Mouse (Mus musculus) forebrain, embryonic 16.5 days (tissue): ENCODE results near the gene Mettl3. TPM values are rescaled to one million over a fixed set of nuclear protein-coding genes. Genes with fewer than 3 reads are reported as not detected.
"Not testable (repeated sequence)": the region's sequence is repeated elsewhere in the genome, so short reads cannot be mapped to it uniquely, and the experiment has no call there.

Source experiments
- ATAC-seq: fragments of 200-750 bp; cut with Nextera tagmentation; 2 replicates; pipeline ENCODE4 v1.8.0; 2017; ENCODE audit warnings: mild to moderate bottlenecking, moderate library complexity
- H3K27ac ChIP-seq: fragments of 300-500 bp; sonication (generic); 2 replicates; pipeline ENCODE4 v1.5.1; 2014; ENCODE audit warnings: low read length, control low read depth
- H3K27me3 ChIP-seq: fragments of 300-500 bp; sonication (generic); replicated peaks from 2 replicates; pipeline ENCODE4 v1.6.1; 2014; ENCODE audit warnings: low read length; ENCODE audit not compliant: control insufficient read depth, insufficient read depth
- H3K36me3 ChIP-seq: fragments of 300-500 bp; sonication (generic); 2 replicates; pipeline ENCODE4 v1.6.1; 2014; ENCODE audit not compliant: control insufficient read depth, insufficient read depth
- H3K4me1 ChIP-seq: fragments of 300-500 bp; sonication (generic); replicated peaks from 2 replicates; pipeline ENCODE4 v1.6.1; 2014; ENCODE audit warnings: low read length; ENCODE audit not compliant: control insufficient read depth, insufficient read depth
- H3K4me2 ChIP-seq: fragments of 300-500 bp; sonication (generic); 2 replicates; pipeline ENCODE4 v1.6.1; 2014; ENCODE audit warnings: mild to moderate bottlenecking, low read length, control low read depth
- H3K4me3 ChIP-seq: fragments of 300-500 bp; sonication (generic); replicated peaks from 2 replicates; pipeline ENCODE4 v1.5.1; 2014; ENCODE audit warnings: mild to moderate bottlenecking, low read length, control low read depth
- H3K9ac ChIP-seq: fragments of 300-500 bp; sonication (generic); replicated peaks from 2 replicates; pipeline ENCODE4 v1.6.1; 2014; ENCODE audit warnings: low read depth, low read length, control low read depth
- H3K9me3 ChIP-seq: fragments of 300-500 bp; sonication (generic); 2 replicates; pipeline ENCODE4 v1.6.1; 2016; ENCODE audit warnings: low read length; ENCODE audit not compliant: control insufficient read depth
- WGBS: fragments of 180-500 bp; shearing (Covaris S2); extraction: QIAGEN DNeasy Blood & Tissue Kit; methylation state at CpG from one replicate; pipeline ENCODE4 v1.1.7; 2014; 5-methylcytosine and 5-hydroxymethylcytosine counted together
- polyA plus RNA-seq: library from polyadenylated mRNA; unstranded; fragments of >200 nt; fragmentation: Nextera tagmentation; extraction: Ambion mirVana; gene quantifications from 2 replicates; pipeline ENCODE4 v1.2.1, GENCODE M21; 2015

Mettl3 gene
- polyA plus RNA-seq, 1 experiment from 2014 or later = 55.7 TPM

GRCm38 (mm10) chr14:52319361-52319760 lies 14.4 kb upstream of the Mettl3 start:
- H3K4me3 ChIP-seq = no peak overlapping the region
- H3K4me2 ChIP-seq = no peak overlapping the region
- no peak for ATAC-seq
- H3K27me3 ChIP-seq = no peaks in the 10 kb centered on the region
- no peaks in the 10 kb centered on the region; the same call in 1 of the 2 replicates for H3K36me3 ChIP-seq
- WGBS = 33% methylated on average over 6 of the region's 6 CpGs
- H3K27ac ChIP-seq = no peak overlapping the region
- no peaks in the 10 kb centered on the region for H3K9me3 ChIP-seq
- no peak overlapping the region for H3K9ac ChIP-seq
- H3K4me1 ChIP-seq = peaks cover 18% of the 10 kb centered on the region

DNA sequence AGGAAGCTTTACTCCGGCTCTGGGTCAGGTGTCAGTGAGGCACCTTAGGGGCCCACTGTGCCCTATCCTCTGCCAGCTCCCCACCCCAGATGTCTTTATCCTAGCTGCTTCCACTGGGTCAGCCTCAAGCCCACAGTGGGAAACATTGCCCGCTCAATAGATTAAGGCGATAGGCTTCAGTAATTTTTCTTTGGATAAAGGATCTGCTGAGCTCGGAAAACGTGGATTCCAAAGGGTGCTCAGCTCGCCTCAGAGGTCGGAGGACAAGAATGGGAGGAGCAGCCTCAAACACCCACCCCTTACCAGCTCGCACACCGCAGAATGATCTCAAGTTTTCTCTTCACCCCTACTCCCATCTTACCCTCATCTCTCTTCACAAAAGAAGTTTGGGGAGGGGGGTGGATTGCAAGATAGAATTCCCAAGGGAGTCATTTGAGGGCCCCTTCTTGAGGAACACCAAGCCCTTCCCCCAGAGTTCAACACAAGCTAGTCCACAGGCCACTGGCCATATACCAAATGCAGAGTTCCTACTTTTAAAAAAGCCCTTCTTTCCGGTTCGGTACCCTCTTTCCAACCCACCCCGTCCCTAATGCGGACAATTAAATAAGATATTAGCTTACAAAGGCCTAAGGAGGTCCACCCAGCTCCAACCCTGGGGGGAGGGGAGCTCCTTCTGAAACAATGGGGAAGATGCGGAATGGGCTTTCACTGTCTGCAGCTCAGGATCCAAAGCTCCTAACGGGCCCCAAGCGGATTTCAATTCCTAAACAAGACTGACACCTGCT lies 11.7 kb upstream of the Mettl3 start:
- Histone ChIP-seq H3K27me3 (no peaks in the 10 kb centered on the region), H3K4me3 (peak overlapping the region; percentile 84), H3K4me1 (peaks cover 36% of the 10 kb centered on the region), H3K9ac (peak overlapping the region; percentile 92), H3K36me3 (peaks cover 17% of the 10 kb centered on the region), H3K4me2 (peak overlapping the region; percentile 78), H3K9me3 (no peaks in the 10 kb centered on the region), H3K27ac (peak overlapping the region; percentile 91)
- ATAC-seq = peak; percentile 62
- WGBS = 3% methylated on average over 15 of the region's 16 CpGs

DNA sequence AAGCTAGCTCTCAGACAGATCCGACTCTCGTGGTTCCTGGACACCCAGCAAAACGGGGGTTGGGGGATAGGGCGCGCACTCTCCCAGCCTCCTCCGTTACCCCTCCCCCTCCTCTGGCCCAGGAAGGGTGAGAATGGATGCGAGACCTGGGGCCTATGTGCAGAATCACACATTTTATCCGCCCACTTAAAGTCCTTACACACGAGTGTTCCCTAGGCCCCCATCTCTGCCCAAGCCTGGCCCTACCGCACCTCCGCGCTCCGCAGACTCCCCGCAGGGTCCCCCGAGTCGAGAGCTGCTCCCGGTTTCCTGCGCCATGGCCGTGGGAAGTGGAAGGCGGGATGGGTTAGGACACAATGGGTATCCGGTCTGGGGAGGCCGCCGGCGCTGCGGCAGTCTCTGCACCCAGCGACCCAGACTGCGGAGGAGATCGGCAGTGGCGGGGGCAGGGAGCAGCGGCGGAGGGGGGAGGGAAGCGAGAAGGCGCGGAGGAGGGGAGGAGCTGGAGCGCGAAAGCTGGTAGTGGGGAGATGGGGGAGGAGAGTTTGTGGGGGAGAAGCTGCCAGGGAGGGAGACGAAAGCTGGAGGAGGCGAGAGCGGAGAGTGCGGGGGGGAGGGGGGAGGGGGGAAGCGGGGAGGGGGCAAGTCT lies 11.0 kb upstream of the Mettl3 start:
- H3K36me3 ChIP-seq = peaks cover 17% of the 10 kb centered on the region
- peak overlapping the region; percentile 91 for H3K27ac ChIP-seq
- ATAC-seq = peak; percentile 84
- no peaks in the 10 kb centered on the region for H3K27me3 ChIP-seq
- peak overlapping the region; percentile 84 for H3K4me3 ChIP-seq
- no peaks in the 10 kb centered on the region for H3K9me3 ChIP-seq
- H3K4me2 ChIP-seq = peak overlapping the region; percentile 78
- 0% methylated on average over 31 of the region's 41 CpGs for WGBS
- peaks cover 43% of the 10 kb centered on the region for H3K4me1 ChIP-seq
- H3K9ac ChIP-seq = peak overlapping the region; percentile 92

- 11% methylated on average over 17 of the region's 17 CpGs for WGBS
- Histone ChIP-seq H3K27me3 (no peaks in the 10 kb centered on the region), H3K9me3 (no peaks in the 10 kb centered on the region), H3K9ac (peak overlapping the region; percentile 92), H3K4me1 (peaks cover 49% of the 10 kb centered on the region), H3K36me3 (peaks cover 17% of the 10 kb centered on the region), H3K27ac (peak overlapping the region; percentile 91), H3K4me2 (peak overlapping the region; percentile 78), H3K4me3 (peak overlapping the region; percentile 84)
- peak; percentile 2 for ATAC-seq
Observed at GRCm38 (mm10) chr14:52315283-52315780, 10.4 kb upstream of the Mettl3 start.

DNA sequence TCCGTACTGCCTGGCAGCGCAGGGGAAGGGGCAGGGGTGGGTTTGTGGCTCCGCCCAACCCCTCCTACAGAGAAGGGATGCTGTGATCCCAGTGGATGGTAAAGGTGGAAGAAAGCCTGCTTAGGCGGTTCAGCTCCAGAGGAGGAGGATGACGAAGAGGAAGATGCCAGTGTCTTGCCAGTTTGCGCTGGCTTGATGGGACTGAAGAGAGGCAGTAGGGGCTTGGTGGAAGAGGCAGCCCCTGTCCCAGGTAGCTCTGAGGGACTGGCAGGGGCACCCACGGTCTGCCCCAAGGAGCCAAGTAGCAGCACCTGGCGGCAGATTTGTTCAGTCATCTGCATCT lies 9.9 kb upstream of the Mettl3 start:
- WGBS = 42% methylated on average over 8 of the region's 8 CpGs
- Histone ChIP-seq H3K27ac (no peak overlapping the region), H3K4me3 (peak overlapping the region; percentile 84), H3K4me1 (peaks cover 49% of the 10 kb centered on the region), H3K9ac (peak overlapping the region; percentile 92; the same call in 1 of the 2 replicates), H3K27me3 (no peaks in the 10 kb centered on the region), H3K36me3 (peaks cover 17% of the 10 kb centered on the region), H3K4me2 (peak overlapping the region; percentile 78), H3K9me3 (no peaks in the 10 kb centered on the region)
- ATAC-seq = no peak

- WGBS = 83% methylated on average over 26 of the region's 26 CpGs
- Histone ChIP-seq H3K36me3 (peaks cover 17% of the 10 kb centered on the region), H3K9ac (no peak overlapping the region), H3K4me1 (peaks cover 49% of the 10 kb centered on the region), H3K4me2 (peak overlapping the region; percentile 78; the same call in 1 of the 2 replicates), H3K27ac (no peak overlapping the region), H3K4me3 (peak overlapping the region; percentile 84; the same call in 1 of the 2 replicates), H3K27me3 (no peaks in the 10 kb centered on the region), H3K9me3 (no peaks in the 10 kb centered on the region)
- ATAC-seq = no peak
Observed at GRCm38 (mm10) chr14:52313931-52314807, 9.2 kb upstream of the Mettl3 start.

DNA sequence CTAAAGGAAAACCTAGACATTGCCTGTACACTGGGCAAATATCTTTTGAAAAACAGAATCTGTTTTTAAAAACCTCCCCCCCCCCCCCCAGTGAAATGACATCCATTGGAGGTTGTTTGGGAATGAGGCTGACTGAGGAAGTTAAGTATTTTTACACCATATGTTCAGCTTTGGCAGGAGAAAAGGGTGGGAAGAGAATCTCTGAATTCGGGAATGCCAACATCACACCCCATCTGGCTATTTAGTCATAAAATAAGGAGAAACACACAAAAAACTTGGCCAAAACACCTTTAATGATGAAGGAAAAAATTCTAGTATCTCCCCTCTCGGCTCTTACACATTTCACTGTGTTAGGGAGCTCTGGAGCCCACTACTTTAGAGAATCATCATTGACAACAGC lies 6.0 kb upstream of the Mettl3 start:
- Histone ChIP-seq H3K9me3 (no peaks in the 10 kb centered on the region), H3K4me2 (peak overlapping the region; percentile 8), H3K27me3 (no peaks in the 10 kb centered on the region), H3K27ac (no peak overlapping the region), H3K4me3 (no peak overlapping the region), H3K36me3 (peaks cover 17% of the 10 kb centered on the region), H3K4me1 (peaks cover 42% of the 10 kb centered on the region), H3K9ac (no peak overlapping the region)
- 60% methylated on average over 2 of the region's 2 CpGs for WGBS
- peak; percentile 26; the same call in 1 of the 2 replicates for ATAC-seq

- not testable (repeated sequence) for H3K27ac ChIP-seq, H3K4me3 ChIP-seq, H3K9me3 ChIP-seq, H3K27me3 ChIP-seq, ATAC-seq, H3K4me2 ChIP-seq, H3K9ac ChIP-seq
- WGBS = 96% methylated on average over 5 of the region's 6 CpGs
- peaks cover 42% of the 10 kb centered on the region for H3K4me1 ChIP-seq
- H3K36me3 ChIP-seq = peaks cover 17% of the 10 kb centered on the region
Observed at GRCm38 (mm10) chr14:52310343-52310742, 5.4 kb upstream of the Mettl3 start.

GRCm38 (mm10) chr14:52306100-52306499 lies 1.2 kb upstream of the Mettl3 start:
- H3K27ac ChIP-seq = no peak overlapping the region
- H3K27me3 ChIP-seq = no peaks in the 10 kb centered on the region
- no peak overlapping the region for H3K4me2 ChIP-seq
- WGBS = 98% methylated on average over 2 of the region's 2 CpGs
- H3K4me3 ChIP-seq = no peak overlapping the region
- no peaks in the 10 kb centered on the region for H3K9me3 ChIP-seq
- no peaks in the 10 kb centered on the region for H3K36me3 ChIP-seq
- no peak for ATAC-seq
- H3K4me1 ChIP-seq = peaks cover 25% of the 10 kb centered on the region
- no peak overlapping the region for H3K9ac ChIP-seq
